Mouse (Mus musculus) cerebellum, postnatal 36 days (tissue): Measurements from ENCODE around the gene Epha2.

Experiments used
- DNase-seq, 2 experiments: peaks; one replicate each; pipeline ENCODE4 v3.0.0; 2021 to 2022; ENCODE audit warnings: mixed read lengths in 2 of 2

The Epha2 gene

DNA sequence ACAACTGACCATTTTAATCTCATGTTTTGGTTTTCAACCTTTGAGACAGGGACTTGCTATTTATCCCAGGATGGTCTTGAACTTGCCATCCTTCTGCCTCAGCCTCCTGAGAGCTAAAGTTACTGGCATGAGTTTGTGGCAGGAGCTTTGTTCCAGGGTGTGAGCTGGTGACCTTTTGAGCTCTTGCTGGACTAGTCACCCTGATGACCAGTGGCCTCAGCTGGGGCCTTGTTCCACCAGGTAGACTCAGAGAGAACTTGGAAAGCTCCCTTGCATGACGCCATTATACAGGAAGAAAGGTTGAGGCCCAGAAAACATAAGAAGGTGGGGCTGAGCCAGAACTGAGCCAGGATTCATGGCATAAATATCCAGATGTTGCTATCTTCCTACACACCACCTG, 20.6 kb upstream of the Epha2 start:
- no peak for DNase-seq

DNA sequence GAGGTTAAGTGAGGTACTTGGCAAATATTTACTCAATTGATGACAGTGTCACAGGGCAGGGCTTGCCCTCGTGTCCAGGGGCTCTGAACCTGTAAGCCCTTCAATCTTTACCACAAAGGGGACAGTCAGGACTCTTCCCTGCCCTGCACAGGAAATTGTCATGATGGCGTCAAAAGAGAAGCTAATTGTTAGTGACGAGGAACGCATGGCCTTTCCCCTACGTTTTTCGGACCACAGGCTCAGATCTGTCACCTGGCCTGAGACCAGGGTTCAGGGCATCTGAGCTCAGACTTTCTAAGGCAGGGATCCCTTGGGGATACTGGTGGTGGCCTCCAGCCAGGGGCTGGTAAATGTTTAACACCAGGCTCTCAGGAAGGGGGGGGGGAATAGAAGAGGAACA, 19.9 kb upstream of the Epha2 start:
- no peak for DNase-seq

DNA sequence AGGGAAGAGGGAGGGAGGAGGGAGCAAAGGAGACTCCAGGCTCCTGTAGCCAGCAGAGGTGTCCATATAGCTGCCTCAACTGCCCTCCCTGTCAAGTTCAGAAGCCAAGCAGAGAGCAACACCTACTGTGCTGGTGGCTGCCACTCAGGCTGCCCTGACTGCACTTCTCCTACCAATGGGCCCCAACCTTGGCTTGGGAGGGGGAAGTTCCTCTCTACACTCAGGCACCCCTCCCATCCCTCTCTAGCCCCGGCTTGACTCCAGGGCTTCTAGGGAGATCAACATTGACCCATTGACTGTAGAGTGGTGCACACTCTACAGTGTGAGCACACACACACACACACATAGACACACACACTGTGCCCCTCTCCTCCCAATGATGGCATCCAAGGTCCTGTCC, 19.5 kb upstream of the Epha2 start:
- no peak for DNase-seq

DNA sequence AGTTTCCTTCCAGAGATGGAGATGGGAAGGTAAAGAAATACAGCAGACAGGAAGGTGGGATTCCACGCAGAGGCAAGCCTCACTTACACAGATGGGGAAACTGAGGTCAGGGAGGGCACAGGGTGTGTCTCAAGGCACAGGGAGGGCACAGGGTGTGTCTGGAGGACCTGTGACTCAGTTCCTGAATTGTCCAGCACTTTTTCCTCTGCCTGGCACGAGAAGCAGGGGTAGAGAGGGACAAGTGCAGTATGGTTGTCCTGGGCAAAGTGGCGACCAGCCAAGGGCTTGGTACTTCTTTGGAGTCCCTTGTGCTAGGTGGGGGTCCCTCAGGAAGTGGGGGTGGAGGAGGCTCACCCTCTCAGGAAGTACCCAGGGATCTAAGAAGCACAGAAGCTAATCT, 19.0 kb upstream of the Epha2 start:
- no peak for DNase-seq

DNA sequence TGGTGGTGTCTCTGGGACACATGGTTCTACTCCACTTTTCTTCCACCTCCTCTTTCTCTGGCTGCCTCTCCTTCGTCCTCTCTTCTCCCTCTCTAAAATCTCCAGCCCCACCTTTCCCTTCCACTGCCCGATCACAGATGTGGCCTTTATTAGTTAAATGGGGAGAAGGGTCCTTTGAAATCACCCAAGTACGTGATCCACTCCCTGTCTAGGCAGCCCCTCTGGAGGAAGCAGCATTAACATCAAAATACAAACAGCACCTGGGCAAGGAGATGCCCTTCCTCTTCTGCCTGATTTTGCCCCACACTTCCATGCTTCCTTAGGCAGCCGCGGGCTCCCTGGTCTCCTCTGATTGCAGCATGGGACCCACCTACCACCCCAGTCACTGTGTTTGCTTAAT, 18.4 kb upstream of the Epha2 start:
- DNase-seq, result no peak

DNA sequence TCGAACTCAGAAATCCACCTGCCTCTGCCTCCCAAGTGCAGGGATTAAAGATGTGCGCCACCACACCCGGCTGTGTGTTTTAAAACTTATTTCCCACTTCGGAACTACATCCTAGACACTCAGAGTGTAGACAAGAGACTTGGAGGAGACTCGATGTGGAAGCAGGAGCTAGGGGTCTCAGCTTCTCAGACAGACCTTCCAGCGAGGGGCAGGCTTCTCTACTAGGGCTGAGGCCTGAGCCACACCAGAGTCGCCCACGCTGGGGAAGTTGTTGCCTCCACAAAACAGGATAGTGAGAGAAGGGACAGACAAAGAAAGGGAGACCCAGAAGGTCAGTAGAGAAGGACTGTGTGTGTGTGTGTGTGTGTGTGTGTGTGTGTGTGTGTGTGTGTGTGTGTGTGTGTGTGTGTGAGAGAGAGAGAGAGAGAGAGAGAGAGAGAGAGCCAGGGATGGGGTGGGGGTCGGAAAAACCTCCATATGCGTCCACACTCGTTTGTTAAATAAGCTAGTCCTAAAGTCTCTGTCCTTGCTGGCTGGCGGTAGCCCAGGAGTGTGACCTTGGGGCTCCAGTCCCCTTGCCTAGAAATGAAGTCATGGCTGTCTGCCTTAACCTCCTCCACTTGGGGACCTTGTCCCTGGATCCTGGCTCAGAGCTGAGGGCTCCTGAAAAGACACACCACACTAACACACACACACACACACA, 17.7 kb upstream of the Epha2 start:
- no peak for DNase-seq

DNA sequence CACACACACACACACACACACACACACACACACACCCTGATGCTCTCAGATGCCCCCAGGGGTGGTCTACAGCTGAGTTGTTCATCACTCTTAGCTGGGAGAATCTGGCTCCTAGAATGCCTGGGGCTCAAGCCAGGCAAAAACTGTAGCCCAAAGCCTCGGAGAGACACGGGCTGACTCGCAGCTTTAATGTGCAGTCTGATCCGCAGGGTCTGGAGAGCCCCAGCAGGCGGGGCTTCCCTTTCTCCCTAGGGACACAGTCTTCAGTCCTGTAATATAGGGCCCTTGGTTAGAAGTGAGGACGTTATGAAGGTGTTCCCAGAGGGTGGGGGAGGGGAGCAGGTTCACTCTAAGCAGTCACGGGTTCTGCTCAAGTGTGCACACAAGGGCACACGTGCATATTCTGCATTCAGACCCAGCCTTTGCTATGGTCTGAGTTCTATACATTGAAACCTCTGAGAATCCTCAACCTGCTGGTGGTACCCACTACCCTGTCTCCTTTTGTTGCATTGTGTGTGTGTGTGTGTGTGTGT, 17.1 kb upstream of the Epha2 start:
- no peak for DNase-seq

DNA sequence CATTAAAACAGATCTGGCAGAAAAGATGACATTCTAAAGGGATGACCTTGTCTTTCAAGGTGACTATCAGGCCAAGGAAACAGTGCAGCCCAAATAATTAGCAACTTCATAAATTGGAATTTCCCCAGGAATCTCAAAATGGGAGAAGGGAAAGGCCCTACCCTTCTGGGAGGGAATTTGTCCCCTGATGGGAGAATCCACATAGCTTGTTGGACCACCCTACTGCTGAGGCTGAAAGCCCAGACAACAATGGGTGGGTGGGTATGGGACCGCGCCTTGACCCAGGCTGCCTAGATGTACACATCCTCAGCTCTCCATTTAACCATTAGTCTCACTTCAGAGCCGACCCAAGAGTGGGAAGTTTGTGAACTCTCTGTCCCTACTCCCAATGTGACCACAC, 16.6 kb upstream of the Epha2 start:
- DNase-seq, result no peak

DNA sequence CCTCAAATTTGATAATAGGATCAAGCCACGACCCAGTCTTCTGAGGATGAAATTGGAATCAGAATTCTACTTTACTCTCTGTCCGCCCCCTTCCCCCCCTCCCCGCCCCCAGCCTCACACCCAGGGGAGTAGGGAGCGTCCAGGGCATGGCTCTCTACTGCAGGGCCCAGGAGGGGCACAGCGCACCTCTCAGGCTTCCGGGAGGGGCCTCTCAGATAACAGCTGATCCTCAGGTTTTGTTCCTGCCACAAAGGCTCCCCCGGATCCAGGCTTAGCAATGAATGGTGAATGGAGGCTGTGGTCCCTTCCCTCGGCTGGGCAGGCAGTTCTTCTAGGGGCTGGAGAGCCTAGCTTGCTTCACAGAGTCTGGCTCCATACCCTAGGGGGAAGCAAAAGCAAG, 15.9 kb upstream of the Epha2 start:
- no peak for DNase-seq

DNA sequence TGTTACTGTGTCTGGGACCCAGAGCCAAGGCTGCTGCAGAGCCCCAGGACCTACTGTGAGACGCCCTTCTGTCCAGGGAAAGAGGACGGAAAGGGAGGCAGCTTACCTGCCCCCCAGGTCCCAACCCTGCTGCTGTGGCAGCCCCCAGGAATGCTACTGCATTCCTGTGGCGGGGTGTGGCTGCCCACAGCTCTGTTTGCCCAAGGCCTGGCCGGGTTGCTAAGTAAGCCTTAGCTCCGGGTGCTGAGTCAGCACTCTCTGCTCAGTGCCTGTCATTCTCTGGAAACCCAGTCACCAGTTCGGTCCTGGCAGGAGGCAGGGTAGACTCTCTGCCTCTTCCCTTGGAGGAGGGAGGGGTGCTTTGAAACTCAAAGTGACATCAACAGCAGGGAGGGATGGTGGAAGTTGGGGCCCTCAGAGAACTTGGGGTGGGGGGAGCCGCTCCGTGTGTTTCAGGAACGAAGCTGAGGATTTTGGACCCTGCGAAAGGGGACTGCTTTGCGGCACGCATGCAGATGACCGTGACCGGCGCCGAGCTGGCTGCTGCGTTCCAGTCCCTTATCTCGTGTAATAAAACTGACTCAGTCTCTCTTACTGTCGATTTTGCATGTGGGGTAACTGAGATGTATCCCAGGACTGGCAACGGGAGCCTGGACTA, 14.1 kb upstream of the Epha2 start:
- DNase-seq, result no peak

DNA sequence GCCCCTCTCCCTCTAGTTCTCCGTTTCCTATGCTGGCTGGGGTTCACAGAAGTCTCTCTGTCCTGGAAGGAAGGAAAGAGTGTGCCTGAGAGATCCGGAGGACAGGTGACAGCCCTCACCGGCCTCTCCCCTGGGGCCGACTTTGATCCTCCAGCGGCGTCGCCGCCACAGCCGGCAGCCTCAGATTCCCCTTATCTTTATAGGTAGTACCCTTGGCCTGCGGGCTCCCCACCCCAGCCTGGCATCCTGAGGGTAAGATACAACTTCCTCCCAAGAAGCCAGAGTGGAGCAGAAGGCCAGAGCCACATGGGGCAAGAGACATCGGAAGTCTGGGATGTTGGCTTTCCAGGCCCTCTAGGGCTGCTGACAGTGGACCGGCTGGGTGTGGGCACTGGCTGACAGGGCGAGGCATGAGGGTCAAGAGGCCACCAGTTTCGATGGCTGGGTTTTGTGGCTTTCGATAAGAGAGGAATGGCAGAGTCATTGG, 13.5 kb upstream of the Epha2 start:
- DNase-seq, result no peak

DNA sequence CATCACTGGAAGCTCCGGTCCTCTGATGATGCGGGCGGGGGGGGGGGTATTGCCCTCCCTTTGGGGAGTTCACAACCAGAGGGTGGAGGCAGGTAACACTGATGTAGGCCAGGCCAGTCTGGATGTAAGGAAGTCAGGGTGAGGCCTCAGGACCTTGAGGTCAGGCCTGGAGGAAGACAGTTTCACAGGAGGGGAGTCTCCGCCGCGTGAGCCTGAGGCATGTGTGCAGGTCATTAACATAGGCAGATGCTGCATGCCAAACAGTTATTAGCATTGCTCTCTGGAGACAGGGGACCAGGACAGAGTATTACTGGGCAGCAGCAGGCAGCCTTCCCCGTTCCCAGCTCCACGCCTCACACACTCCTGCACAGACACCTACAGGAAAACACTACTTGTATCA, 12.9 kb upstream of the Epha2 start:
- DNase-seq, result no peak

DNA sequence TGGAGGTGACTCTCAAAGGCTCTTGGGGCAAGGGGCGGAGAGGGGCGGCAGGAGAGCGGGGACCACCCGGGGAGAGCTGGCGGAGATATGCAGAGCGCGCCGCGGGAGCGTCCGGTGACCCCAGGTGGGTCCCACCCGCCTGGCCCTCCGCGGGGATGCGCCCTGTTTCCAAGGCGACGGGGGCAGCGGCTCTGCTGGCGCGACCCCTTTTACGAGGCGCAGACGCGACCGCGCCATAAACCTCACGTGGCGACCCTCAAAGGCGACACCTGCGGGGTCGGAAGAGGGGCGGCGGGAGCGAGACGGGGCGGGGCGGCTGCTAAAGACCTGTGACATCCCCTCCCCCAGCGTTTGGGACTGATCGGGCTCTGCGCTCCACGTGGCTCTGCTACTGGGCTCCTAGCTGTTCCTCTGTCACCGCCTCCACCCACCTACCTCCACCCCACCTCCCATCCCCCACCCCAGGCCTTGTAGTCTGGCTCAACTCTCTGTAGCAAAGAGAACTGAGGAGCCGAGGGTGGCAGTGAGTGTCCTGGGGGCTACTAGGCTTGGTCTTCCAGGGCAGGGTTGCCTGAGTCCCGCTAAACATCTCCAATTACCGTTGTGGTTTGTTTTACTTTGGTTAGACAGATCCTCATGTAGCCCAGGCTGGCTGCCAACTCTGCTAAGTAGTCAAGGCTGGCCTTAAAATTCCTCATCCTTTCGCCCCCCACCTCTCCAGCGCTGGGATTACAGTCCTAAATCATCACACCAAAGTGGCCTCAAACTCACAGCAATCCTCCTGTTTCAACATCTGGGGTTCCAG, 9.3 kb upstream of the Epha2 start:
- no peak for DNase-seq

DNA sequence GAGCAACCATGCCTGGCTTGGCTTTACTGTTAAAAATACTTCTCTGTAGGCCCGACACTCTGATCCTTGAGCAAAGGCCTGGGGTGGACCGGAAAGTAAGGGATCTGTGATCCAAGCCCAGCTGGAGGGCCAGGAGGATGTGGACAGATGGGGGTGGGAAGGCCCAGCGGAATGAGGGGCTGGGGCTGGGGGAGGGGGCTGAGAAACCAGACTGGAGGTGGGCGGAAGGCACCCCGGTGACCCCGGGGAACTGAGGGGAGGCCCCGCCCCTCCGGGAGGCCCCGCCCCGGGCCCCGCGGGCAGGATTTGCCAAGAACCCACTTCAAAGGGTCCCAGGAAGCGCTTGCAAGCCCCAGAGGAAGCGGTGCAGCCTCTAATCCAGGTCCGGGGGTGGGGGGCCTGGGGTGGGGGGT, 5.3 kb upstream of the Epha2 start:
- DNase-seq, result no peak

DNA sequence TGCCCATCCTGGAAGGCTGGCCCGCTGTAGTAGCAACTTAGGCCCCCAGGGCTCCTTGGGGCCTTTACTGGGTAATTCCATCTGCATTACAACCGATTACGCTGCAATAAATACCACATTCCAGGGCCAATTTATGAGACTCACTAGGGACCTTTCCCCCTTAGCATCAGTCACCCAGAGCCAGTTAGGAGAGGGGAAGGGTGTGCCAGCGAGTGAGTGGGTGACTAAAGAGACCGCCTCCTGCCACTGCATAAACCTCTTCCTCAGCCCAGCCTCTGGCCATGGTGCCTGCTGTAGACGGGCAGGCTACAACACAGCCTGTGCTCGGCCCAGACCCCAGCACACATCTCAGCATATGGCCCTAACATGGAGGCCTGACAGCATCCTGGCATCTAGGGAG, 3.1 kb upstream of the Epha2 start:
- no peak for DNase-seq

DNA sequence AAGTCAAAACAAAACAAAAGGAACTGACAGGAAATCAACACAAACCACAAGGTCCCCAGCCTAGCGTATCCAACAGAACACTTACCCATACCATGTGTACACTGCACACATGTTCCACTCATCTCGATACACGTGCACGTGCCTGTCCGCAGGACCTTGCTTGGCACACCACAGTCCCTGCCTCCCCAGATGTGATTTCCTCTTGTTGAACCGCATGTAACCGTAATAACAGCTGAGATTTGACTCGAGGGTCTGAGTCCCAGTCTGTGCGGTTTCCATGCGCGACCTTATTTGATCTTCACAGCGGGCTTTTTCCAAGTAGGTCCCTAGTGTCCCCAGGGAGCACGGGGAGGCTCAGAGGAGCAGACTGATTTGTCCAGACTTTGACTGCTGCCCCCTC, 1.7 kb upstream of the Epha2 start:
- DNase-seq, result no peak

DNA sequence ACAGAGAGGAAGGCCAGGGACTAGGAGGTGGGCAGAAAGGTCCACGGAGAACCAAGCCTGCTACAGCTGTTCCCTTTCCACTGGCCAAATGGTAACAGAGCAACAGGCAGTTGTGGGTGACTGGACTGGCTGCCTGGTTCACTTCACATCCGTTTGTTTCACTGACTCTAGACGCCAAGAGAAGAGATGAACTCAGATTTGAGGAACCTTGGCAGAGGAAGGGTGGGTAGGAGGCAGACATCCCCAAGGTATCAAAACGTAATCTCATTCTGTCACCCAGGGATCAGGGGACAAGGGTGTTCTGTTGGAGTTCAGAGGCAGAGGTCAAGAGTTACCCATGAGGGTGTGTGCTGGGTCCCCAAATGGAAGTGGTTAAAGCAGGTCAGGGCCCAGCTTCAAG, 844 bp upstream of the Epha2 start:
- no peak for DNase-seq

DNA sequence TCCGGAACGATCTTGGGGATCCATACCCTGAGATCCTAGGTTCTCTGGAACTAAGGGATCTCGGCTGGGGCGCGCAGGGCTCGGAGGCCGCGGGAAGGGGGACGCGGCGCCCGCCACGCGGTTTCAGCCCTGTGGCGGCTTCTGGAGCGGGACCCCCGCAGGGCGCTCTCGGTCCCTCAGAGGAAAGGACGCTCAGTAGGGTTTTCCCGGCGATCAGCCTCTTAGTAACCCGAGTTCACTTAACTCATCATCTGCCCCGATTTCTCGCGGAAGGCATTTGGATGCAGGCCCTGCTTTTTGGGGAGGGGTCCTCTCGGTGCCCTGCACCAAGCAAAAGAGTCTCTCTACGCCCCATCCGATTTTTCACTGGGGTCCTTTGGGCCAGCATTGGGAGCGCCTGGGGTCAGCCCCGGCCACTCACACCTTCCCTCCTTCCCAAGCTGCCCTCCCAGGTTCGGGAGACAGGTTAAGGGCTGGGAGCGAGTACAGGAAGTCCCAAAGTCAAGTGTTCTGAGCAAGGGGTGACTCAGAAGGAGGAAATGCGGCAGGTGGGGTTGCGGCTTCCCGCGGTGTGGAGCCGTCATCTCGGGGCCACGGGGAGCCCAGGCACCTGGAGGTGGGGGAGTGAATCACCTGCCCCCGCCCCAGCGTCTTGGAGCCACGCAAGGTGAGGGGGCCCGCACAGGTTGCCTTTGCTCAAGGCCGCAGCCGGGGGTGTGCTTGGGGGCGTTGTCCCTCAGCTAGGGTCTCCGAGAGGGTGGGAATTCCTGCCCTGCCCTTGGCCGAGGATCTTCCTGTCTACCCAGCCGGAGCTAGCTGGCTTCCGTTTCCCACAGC, 769 bp downstream of the Epha2 start:
- no peak for DNase-seq

DNA sequence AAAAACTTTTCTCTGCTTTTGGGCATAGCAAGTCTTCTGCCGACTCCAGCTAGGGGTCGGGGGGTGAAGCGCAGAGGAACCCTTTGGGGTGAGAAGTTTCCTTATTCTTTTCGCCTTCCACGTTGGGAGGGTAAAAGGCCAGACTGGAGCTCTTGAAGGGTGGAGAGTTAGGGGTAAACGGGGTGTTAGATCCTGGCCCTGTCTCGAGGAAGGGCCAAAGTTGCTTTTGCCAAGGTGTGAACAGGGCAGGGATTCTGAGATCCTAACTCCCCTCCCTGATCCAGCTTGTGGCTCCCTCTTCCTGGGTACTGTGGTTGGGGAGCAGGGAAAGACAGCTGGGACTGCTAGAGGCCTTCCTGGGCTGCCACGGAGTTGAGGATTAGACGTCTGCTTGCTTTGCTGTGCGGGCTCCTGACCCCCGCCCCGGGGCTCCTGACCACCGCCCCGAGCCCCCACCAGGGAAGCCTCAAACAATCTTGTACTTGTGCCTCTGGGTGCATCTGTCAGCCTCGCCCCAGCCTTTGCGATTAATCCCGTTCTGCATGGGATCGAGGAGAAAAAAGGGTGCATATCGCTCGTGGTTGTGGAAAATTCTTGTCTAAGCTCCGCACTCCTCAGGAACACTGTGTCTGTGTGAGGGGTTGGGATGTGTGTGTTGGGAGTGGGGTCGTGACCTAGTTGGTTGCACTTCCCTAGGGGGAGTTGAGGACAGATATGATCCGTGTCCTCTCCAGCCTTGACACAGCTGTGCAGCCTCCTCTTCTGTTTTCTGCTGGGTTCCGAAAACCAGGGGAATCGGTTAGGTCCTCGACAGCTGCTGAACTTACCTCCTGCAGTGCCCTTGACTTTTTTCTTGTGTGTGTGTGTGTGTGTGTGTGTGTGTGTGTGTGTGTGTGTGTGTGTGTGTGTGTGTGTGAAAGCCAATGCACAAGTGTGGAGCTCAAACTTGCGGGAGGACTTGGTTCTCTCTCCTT, 1.7 kb downstream of the Epha2 start:
- no peak for DNase-seq

DNA sequence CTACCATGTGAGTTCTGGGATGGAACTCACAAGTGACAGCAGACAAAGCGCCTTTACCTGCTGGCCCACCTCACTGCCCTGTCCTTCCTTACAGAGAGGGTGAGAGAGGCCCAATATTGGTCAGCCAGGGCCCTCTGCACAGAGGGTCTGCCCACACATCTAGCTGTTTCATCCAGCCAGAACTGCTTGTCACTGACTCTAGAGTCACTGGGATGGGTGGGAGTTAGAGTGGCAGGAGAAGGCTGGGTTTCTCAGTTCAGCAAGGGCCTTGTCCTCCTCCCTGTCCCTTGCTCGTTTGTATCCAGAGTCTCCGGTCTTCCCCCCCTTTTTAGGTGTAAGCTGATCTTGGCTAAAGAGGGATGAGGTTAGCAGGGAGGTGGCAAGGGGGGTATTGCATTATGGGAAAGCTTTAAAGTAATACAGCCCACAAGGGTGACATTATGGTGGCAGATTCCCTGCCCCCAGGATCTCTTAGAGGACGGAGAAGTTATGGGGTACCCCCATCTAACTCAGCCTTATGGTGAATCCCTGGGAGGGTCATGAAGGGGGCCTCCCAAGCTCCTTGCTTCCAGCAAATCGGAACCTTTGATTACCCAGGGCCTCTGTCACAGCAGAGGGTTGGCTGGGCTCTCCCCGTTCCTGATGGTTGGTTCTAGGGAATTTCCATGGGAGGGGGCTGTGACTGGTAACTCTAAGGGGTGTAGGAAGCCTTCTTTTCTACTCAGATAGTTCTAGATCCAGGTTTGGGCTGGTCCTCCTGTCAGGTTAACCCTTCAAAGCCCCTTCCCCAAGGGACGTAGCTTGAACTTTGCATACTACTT, 2.6 kb downstream of the Epha2 start:
- DNase-seq, result no peak

DNA sequence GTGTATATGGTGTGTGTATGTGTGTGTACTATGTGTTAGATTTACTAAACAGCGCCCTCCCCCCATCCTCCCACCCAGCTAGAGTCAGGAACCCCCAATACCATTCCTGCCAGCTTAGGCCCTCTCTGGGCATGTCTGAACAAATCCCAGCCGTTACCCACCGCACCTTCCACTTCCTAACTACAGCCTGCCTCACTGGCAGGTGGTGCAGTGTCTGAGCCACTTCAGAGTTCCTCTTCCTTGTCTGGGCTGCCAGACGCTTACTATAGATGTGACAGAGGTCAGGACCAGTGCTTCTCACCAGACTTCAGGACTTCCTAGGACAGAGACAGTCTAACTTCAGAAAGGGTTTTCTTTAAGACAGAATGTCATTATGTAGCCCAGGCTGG, 3.2 kb downstream of the Epha2 start:
- DNase-seq, result no peak
